Mouse (Mus musculus): ENCODE measurements around the gene Fbxl17.

The Fbxl17 gene

DNA sequence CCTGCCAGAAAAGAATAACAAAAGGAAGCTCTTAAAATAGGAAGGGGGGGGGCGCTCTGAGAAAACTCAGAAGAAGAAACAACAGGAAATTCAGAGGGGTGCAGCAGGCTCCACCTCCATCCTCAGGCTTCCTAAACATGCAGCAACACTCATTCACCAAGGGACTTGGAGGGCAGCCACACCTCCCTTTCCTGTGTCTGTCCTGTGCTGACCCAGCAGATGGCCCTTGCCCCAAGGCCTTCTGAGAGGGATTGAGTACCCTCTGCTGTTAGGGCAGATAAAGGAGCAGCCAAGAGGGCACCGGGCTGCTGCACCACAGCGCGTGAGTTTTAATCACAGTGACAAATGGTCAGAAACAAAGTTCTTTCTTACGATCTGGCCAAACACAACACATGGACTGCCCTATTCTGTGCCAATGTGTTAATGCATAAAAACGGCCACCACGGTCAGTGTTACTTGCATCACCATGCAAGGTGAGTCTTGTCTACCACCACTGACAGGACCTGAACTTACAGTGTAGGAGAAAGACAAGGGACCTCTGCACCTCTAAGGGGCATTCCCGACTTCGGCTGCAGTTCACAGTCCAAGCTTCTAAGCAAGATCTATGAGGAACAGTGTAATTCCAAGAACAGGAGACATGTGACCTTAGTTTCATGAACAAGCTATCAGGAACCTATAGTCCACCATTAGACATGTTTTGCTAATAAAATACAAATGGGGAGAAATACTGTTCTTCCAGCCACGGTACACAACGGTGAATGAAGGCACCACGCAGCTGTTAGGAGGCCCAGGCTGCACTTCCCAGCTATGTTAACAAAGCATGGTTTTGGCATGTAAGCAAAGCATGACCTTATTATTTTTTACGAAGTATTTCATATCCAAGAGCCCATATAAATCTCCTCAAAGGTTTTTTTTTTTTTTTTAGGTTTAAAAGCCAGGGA is 96.8 kb downstream of the Fbxl17 start:
- no peak for DNase-seq (ENCODE audit: low spot score in 2 of 2)

DNA sequence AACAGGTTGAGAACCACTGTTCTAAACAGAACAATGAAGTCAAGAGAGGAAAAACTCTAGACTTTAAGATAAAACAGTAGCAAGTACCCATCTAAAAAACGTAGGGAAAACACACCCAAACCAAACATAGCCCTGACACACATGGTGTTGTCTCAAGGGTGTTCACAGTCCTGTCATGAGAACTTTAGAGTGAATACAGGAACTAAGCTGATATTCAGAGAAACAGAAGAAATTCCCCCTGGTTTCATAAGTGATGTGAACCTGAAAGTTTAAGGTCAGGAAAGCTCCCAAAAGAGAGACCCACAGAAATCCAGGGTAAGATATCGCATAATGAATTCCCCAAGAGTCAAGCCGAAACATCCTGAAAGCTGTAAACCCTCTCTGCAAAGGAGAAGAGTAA is 97.6 kb downstream of the Fbxl17 start:
- DNase-seq (ENCODE audit: low spot score in 2 of 2): no peak

DNA sequence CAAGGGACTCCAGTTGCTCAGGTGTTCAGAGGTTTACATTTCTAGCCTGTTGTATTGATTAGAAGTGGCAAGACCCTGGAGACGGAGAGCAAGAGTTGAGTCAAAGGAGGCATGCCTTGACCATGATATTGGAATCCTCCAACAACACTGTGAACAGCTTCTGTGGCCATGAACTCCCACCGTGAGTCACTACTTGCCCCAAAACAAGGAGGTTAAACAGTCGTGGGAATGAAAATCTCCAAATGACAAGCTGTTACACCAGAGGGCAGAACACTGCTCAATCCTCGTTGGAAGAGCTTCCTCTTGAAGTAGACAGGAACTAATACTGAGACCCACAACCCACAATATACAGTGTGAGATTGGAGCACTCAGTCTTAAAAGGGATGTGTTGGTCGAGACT is 99.2 kb downstream of the Fbxl17 start:
- no peak for DNase-seq (ENCODE audit: low spot score in 2 of 2)

DNA sequence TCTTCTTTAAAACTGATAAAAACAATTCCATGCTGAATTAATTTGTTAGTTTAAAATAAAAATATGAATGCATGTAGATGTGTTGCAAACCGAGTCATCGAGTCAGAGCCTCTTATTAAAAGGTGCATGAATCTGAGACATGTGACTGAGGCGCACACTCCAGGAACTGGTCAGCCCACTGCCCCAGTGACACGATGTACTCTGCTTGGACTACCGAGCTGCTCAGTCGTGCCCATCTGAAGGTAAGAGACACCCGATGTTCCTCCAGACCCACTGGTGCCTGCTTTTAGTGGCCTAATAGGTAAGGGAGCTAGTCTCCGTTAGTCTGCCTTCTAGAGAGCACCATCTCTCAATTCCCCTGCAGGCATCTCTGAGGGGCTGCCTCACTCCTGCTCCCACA is 100.0 kb downstream of the Fbxl17 start:
- no peak for DNase-seq (ENCODE audit: low spot score in 2 of 2)

DNA sequence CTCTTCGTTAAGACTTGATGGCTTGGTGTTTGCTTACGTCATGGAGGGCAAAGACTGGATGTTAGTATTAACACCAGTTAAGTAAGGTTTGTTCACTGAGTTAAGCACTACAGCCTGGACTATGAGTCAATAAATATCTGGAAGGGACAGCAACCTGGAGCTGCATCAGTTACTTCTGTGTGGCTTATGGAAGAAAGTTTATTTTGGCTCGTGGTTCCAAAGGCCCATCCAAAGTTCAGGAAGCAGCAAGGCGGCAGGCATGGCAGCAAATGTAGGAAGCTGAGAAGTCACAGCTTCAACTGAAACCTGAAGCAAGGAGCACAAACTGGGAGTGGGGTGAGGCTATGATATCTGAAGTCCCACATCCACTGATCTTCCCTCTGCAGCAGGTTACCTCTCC is 108.3 kb downstream of the Fbxl17 start:
- DNase-seq (ENCODE audit: low spot score in 2 of 2): no peak

DNA sequence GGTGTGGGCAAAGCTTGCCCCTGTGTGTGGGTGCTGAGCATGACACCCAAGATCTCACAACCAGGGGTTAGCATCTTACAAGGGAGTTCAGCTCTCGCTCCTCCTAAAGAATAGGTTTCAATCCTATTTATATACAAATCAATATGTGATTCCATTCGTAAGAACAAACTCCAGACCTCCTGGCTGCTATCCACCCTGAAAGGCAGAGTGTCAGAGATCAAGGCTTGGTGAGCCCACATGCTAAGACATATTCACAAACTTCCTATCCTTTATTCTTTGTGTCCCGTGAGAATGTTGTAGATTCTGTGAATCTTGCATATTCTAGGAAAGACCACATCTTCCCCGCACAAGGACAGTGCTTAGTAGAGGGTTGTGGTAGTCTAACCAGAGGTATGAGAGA is 108.9 kb downstream of the Fbxl17 start:
- DNase-seq (ENCODE audit: low spot score in 2 of 2): no peak

DNA sequence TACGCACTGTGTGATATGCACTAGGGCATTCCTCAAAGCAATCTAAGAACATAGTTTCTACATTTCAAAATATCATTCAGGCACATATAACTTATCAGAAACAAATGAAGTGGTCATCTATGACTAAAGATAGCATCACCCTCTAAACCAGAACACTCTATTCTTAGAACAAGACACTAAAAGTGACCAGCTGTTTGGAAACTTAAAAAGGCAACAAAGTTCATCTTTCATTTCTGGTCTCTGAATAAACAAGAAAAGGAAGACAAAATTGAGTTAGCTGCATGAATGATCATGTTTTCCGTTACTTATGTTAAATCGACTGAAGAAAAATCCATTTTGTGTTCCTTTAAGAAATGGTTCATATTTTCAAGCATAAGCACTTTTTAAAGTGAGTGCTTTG is 128.8 kb downstream of the Fbxl17 start:
- no peak for DNase-seq (ENCODE audit: low spot score in 2 of 2)

DNA sequence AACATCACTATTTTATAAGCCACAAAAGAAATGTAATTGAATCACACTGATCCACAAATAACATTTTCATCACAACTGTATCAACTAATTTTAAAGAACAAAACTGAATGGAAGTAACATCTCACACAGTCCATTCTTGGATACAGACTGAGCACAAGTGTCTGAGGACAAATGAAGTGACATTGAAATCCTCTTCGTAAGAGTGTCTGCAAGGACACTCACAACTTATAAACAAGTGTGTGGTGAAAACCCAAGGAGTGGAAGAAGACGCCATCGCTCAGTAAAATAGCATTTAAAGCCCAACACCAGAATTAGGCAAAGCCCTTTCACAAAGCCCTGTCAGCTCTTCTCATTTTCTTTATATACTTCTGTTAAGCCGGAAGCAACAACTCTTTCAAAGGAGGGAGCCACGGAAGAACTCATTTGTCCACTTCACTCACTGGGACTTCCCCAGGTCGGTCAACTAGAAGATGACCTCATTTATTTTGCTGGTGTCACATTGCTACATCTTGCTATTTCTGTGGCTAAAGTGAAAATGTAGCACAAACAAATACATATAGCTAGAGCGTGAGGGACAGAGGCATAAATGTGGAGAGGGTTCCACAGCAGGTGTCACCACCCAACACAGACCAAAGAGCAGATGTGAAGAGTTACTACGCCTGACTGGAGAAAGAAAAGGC is 130.0 kb downstream of the Fbxl17 start:
- no peak for DNase-seq (ENCODE audit: low spot score in 2 of 2)

DNA sequence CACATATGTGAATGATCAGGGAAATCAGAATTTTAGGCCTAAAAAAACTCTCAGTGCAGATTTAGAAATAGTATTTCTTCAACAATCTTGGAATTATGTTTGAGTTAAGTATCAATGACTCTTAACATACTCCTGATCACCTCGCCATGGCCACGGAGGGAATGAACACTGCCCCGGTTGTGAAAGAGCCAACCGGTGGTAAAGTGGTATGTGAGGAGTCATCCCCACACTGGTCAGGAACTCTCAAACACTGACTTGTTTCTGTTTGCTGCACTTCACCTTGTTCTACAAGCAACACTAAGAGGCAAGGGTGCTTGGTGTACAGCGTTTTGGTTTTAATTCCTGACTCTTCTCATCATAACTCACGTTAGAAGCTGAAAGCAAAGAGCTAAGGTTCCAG is 132.3 kb downstream of the Fbxl17 start:
- DNase-seq (ENCODE audit: low spot score in 2 of 2): no peak

DNA sequence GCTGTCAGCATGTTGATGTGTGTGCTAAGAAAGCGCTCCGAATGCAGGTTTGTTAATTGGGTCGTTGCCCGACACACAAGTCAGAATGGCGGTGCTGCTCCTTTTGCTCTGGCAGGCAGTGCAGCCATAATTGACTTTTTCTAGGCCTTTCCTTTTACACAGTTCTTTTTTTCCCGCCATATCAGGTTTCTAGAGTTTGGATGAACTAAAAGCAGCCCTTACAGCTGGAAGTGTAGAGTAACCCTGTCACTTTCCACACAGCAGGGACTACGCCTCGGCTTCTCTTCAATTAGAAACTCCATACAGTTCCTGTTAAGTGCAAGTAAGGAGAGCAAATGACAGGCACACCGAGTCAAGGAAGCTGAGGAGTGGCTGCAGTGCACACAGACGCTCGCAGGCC is 133.8 kb downstream of the Fbxl17 start:
- DNase-seq (ENCODE audit: low spot score in 2 of 2): no peak

DNA sequence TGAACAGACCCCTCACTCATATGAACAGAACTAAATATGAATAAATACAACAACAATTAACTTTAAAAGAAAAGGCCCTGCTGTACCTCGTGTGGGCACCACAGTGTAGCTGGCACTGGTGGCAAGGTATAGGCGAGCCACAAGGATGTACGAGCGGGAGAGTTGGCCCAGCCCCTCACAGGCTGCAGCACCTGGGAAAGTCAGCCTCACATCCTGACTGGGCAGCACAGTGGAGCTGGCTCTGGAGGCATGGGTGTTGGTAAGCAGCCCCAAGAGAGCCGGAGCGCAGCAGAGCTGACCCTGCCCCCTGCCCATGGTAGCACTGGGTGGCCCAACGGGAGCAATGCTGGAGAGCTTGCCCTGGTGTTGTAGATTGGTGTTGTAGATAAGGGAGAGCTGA is 135.2 kb downstream of the Fbxl17 start:
- no peak for DNase-seq (ENCODE audit: low spot score in 2 of 2)

DNA sequence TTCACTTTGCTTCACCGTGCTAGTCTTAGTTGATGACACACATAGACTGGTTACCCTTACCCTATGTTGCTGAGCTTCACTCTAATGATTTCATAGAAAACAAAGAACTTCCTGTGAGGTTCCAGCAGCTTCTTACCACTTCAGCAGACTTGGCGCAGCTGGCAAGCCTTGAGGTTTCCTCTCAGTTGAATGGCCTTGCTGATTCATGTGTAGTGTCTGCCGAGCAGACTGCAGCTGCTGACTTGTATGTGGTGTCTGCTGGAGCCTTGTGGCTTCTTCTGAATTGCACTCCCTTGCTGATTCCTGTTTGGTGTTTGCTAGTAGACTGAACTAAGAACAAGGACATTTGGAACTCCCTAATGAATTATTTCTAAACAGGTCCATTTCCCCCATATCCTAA is 137.6 kb downstream of the Fbxl17 start:
- DNase-seq (ENCODE audit: low spot score in 2 of 2): no peak

DNA sequence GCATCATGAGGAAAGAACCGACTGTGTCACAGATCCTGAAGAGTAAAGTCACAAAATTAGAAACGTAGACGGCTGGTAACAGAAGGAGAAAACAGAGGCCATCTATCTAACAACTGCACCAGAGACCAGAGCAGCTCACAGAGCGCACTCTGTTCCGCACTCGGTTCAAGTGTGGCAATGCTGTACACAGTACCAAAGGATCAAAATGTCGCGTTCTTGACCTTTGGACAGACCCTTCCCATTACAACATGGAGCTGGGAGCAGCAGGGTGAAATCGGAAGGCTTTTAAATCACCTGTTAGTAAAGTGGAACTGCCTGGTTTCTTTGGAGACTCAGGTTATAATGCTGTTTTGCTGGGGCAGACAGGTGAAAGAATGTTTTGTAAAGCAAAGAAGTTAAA is 138.1 kb downstream of the Fbxl17 start:
- no peak for DNase-seq (ENCODE audit: low spot score in 2 of 2)

DNA sequence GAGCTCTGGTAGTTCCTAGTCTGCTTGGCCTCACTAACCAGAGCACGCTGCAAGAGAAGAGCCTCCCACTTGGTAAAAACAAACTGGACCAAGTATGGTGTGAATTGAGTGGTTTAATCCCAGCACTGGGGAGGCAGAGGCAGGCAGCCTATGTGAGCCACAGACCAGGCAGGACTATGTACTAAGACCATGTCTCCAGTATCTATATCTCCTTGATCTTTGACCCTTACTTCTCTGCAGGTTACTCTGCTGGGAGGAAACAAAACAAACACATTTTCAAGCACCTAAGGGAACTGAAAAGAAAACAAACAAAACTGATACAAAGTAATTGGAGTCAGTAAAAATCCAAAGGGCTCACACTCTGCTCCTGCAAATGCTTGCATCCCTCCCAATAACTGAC is 141.0 kb downstream of the Fbxl17 start:
- DNase-seq (ENCODE audit: low spot score in 2 of 2): no peak

DNA sequence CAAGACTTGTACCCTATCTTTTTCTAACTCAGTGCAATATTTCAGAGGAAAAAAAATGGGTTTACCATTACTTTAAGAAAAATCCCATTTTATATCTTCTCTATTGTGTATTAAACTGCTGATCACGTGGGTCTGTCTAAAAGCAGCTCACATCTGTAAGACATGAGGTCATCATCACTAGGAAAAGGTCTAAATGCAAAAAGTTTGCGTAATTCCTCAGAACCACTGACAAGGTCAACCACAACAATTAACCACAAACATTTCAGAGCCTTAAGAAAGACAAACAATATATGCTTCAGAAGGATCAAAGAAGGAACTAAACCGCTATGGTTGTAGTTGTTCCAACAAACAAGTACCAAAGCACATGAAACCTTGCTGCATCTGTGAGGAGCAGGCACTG is 143.6 kb downstream of the Fbxl17 start:
- DNase-seq (ENCODE audit: low spot score in 2 of 2): no peak

DNA sequence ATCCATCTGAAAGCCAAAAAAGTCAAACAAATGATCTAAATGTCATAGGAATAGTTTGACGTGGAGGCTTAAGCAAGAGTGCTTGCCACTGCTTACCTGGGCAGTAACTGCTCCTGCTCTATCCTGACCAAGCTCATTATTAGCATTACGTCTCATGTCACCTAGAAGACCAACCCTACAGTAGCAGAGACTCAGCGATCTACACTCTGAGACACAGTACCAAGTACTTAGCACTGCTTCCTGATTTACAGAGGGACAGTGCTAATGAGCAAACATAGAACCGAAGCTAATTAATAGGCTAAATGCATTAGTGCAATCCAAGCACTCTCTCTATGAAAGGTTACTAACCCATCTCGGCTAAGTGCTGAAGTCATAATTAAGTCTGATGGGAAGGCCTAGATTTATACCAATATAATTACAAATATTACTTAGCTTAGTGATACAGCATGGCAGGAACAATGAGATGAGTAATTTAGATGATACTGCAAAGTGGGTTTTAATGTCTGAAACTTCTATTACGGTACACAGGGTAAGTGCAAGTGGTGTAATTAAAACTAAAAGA is 147.1 kb downstream of the Fbxl17 start:
- DNase-seq (ENCODE audit: low spot score in 2 of 2): no peak

DNA sequence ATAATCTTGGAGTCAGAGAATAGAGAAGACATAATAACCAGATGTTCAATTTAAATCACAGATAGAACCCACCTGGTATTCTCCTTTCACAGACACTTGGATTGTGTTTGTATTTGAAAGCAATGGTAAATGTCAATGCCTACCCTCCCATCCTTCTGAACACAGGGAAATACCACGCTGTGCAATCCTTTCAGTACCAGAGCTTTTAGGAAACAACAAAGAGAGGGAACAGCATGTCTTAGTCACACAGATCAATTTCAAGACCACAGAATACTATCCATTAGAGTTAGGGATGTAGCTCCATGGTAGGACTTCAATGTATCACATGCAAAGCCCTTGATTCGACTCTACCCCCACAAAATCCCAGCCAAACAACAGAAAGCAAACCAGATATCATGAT is 148.1 kb downstream of the Fbxl17 start:
- no peak for DNase-seq (ENCODE audit: low spot score in 2 of 2)

DNA sequence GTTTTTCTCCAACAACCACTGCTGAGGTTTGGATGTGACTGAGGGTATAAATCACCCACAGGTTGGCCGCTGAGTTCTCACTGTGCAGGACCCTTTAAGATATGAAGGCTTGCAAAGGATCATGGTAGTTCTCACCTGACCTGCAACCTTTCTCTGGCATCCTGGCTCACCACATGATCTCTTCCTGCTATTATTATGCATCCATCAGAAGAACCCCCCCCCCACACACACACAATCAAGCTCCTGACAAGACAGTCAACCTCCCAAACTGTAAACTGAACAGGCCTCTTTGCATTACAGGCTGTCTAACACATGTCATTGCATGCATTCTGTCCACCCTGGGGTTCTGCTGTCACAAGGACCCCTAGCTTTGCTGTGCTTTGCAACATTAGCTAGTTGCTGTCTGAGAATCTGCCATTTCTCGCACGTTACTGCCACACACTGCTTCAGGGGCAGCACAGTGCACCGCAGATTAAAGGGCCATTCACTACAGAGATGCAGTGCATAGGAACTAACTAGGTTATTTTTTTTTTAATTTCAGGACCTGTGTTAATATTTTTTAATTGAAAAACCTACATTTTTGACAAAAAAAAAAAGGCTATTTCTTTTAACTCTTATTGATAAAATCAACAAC is 148.8 kb downstream of the Fbxl17 start:
- DNase-seq (ENCODE audit: low spot score in 2 of 2): no peak

DNA sequence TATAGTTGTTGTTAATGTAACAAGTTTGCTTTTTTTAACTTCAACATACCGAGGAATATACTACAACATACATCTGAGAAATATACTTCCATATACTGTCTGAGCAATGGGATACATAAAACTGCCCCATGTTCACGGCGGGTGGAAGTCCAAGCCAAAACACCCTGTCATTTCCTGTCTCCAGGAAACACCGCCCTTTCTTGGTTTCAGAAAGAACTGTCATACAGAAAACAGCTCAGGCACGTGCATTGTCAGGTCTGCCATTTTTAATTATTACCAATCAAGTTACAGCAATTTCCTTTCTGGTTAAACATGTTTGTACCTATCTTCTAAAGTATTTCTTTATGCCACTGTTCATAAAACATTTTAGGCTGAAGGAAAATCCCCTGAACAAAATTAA is 155.7 kb downstream of the Fbxl17 start:
- DNase-seq (ENCODE audit: low spot score in 2 of 2): no peak

DNA sequence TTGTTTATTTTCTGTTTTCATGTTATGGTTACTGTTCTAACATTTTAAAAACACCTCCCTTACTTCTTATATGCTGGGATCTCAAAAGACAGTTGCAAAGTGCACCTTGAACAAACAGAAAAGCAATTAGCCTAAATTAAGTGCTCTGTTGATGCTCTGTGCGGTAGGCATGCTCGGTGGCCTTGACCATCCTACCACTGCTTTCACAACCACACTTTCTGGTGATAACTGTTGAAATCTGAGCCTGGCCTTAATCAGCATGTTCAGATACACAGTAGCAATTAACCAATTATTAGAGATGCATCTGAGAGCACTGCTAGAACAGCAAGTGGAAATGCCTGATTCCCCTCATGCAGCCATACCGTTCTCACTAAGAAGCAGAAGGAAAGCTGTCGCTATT is 156.7 kb downstream of the Fbxl17 start:
- no peak for DNase-seq (ENCODE audit: low spot score in 2 of 2)

DNA sequence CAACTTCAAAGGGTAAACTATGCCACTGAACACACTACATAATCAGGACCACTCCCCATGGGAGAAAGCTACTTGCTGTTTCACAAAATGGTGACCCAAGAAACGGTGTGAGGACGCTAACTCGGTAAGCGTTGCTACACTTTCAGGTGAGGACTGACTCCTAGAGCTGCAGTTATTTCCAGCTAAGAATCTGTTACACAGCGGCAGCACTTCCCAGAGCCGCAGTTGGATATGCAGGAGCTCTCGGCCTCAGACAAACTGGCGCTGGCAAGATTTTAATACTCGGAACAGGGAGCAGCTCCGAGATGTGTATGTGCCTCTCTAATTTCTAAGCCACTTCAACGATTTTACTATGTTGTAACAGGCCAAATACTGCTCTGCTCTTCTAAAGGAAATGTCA is 157.4 kb downstream of the Fbxl17 start:
- DNase-seq (ENCODE audit: low spot score in 2 of 2): no peak

DNA sequence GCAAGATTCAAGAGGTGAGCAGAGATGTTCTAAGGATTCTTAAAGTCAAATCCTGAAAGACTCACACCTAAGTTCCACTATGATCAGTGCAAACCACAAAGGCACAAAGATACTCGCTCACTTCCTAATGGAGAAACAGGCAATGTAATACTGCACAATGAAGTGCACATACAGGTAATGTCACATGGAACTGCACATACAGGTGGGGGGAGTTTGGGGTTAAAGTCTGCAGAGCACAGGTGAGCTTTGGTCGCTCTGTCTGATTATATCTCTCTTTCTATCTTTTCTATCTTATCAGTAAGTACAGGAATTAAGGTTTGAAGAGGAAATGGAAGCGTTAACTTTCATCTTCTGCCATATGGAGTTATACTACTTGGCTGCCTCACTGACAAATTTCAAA is 158.6 kb downstream of the Fbxl17 start:
- no peak for DNase-seq (ENCODE audit: low spot score in 2 of 2)

DNA sequence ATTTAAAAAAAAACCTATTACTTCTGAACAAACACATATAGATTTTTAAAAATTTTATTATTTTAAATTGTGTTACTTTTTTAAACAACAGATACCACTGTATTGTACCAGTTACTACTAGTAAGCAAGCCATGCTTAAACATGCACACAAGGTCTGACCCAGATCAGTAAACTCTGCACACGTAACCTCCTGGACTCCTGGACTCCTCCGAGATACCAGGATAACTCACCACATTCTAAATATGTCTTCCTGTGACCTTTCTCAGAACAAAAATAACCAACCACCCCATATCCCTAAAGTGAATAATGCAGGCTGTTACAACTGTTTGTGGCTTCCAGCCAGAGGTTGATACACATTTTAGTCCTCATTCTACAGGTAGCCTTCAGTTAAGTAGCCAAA is 170.9 kb downstream of the Fbxl17 start:
- DNase-seq (ENCODE audit: low spot score in 2 of 2): no peak
